Mouse (Mus musculus): ENCODE measurements around the gene Ckap2l.
A peak's percentile ranks its signal among the peaks of the same experiment; 100 is the strongest.

The Ckap2l gene

DNA sequence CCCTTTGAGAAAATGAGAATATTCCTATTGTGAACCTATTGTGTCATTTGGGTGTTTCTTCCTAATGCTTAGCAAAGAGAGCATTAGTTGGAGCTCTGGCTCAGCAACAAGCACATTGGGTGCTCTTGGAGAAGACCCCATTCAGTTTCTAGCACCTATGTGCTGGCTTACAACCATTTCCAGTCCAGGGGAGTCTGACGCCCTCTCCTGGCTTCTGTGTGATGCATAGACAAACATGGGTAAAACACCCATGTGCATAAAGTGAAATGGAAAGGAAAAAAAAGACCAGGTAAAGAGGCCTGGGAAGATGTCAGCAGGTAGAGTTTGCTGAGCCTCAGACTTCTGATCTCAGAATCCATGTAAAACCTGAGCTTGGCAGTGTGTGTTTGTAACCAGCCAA is 63.8 kb downstream of the Ckap2l start:
- DNase-seq = no peak

GRCm38 (mm10) chr2:129232484-129232883 is 64.5 kb downstream of the Ckap2l start:
- DNase-seq = no peak

DNA sequence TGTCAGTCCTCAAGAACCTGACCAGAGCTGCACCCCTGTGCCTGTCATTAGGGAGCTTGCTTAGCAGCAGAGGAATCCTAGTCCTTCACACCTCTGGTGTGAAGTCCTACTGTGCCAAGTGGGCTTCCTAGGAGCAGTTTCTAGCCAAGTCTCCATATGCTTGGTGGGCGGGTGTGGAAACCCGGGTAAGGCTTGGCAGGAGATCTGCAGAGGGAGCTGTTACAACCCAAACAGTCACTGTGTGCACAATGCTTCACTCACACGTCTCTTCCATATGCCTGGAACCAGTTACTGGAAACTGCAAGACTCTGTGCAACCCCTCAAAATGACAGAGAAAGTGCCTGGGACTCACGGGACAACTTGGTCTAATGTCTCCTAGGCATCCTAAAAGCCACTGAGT is 65.0 kb downstream of the Ckap2l start:
- peak; percentile 87 for DNase-seq

DNA sequence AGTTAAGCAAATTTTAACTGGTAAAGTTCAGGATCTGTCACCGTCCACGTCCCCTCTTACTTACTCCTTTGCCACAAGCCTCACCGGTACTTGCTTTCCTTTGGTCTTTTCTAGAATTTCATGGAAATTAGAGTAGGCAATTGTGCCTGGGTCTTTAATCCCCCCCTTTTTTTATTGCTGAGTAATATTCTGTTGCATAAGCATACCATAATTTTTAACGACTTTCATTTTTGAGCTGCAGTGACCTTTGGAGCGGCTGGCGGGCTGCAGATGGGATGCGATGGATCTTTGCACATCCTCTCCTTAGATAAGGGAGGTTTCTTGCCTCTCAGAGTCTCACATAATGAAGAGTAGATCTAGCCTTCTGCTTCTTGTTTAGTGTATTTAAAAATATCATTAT is 67.7 kb downstream of the Ckap2l start:
- no peak for DNase-seq

- DNase-seq = no peak
Measured at GRCm38 (mm10) chr2:129228571-129228970, 68.4 kb downstream of the Ckap2l start.

DNA sequence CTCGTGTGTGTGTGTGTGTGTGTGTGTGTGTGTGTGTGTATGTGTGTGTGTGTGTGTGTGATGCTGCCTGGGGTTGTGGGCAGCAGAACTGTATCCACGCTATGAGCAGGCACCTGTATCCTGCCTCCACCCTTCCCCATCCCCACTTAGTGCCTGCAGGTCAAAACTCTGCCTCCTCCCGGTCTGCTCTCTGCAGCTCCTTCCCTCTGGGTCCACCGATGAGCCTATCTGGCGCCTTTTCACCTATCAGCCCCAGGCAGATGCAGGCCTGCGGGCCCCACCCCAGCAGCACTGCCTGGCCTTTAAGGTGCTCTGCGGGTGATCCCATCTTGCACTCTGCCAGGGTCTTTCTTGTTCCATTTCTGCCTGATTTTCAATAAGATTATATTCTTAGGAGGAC is 69.3 kb downstream of the Ckap2l start:
- no peak for DNase-seq

DNA sequence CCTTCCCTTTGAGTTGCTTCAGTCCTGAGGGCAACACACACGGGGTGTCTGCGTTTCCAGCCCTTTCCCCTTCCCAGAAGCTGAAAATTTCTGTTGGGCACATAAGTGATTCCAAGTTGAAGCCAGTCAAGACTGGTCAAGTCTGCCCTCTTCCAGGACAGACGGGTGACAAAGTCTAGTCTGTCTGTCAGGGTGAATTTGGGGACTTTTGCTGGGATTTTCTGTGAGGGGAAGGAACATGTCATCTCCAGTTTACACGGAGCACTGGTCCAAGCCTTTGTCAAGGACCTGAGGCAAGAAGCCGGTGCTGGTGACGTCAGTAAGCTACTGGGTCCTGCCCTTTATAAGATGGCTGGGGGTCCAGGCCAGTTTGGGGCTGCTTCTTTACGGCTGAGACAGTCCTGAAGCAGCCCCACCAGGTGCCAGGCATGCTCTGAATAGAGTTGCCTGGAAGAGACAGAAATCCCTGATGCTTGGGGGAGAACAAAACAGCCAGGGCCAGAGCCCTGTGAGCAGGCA is 69.9 kb downstream of the Ckap2l start:
- no peak for DNase-seq

- DNase-seq = no peak
Measured at GRCm38 (mm10) chr2:129226296-129226851, 70.6 kb downstream of the Ckap2l start.

DNA sequence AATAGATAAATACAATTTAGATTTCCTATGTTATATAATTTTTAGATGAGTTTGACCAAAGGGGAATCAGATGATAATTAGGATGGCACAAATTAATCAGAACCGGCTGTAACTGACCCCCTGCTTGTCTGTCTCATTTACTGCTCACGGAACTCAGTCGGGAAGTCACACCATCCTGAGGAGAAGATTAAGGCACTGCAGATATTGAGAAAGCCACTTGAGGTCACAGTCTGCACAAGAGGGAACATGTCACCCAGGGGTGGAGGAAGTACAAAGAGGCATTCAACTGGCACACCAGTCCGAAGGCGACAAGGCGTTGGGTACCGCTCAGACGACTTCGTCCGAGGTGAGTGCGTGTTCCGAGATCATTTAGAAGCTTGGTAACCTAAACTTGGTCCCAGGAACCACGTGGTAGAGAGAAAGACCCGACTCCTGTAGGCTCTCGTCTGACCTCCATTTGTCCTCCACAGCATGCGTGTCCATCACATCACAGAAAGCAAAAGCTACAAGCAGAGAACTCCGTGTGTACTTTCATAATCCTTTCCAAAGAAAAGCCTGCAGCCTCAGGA is 71.7 kb downstream of the Ckap2l start:
- DNase-seq = no peak

DNA sequence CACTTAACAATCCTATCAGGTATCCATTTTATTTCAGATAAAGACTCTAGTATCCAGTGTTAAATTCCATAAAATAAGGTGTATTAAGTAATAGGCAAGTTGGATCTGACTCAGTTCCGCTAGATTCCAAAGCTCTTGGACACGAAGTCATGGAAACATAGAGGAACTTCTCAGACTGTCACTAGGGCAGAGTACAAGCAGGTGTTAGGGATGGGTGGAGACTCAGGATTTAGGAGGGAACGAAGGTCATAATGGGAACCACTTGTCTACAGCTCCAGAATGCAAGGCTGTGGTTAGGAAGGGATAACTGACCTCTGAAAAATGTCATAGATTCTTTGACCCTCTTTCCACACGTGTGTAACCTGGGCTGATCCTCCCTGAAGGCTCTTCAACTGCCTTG is 72.8 kb downstream of the Ckap2l start:
- DNase-seq = no peak

- no peak for DNase-seq
Measured at GRCm38 (mm10) chr2:129221097-129221632, 75.8 kb downstream of the Ckap2l start.

DNA sequence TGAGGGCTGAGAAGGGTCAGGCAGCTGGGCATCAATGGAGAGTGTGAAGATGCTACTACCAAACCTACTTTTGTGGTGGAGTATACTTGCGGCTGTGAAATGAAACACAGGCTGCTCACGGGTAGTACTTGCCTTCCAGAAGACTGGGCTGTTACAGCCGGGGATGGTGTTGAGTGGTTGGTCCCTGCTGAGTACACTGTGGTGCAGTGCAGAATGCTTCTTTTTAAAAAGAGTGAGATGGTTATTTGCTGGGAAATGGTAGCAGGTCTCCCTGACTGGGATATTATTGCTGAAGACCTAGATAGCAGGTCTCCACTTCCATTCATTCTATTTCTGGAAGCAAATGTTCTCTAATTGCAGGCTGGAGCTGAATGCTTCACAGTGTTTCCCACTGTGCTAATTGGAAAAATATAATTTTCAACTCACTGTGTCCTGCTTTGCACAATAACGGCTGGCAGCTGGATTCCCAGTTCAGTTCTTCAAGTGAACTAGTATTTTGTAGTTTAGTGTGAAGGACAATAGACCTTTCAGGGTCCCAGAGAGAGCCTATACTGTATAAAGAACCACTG is 78.4 kb downstream of the Ckap2l start:
- no peak for DNase-seq
